Mouse (Mus musculus) forebrain, embryonic 14.5 days (tissue): ENCODE measurements around the gene Sipa1l3. TPM values are rescaled to one million over a fixed set of nuclear protein-coding genes. Genes with fewer than 3 reads are reported as not detected.

Experiments
- ATAC-seq: fragments of 200-750 bp; cut with Nextera tagmentation; 2 replicates; pipeline ENCODE4 v1.8.0; 2017; ENCODE audit warnings: mild to moderate bottlenecking, moderate library complexity
- DNase-seq: peaks from one replicate; pipeline ENCODE4 v3.0.0-alpha.2; 2015; ENCODE audit warnings: low spot score
- H3K27ac ChIP-seq: fragments of 300-500 bp; sonication (generic); 2 replicates; pipeline ENCODE4 v1.5.1; 2014; ENCODE audit warnings: low read depth, mild to moderate bottlenecking, control low read depth, low read length, moderate library complexity
- H3K27me3 ChIP-seq: fragments of 300-500 bp; sonication (generic); replicated peaks from 2 replicates; pipeline ENCODE4 v1.6.1; 2014; ENCODE audit warnings: low read length, control low read depth, mixed read lengths; ENCODE audit not compliant: control insufficient read depth, insufficient read depth
- H3K36me3 ChIP-seq: fragments of 300-500 bp; sonication (generic); 2 replicates; pipeline ENCODE4 v1.6.1; 2014; ENCODE audit warnings: low read length, control low read depth; ENCODE audit not compliant: control insufficient read depth, insufficient read depth
- H3K4me1 ChIP-seq: fragments of 300-500 bp; sonication (generic); 2 replicates; pipeline ENCODE4 v1.6.1; 2014; ENCODE audit warnings: antibody characterized with exemption, low read length, control low read depth; ENCODE audit not compliant: control insufficient read depth, insufficient read depth
- H3K4me2 ChIP-seq: fragments of 300-500 bp; sonication (generic); 2 replicates; pipeline ENCODE4 v1.6.1; 2014; ENCODE audit warnings: mild to moderate bottlenecking, control low read depth, low read length
- H3K4me3 ChIP-seq: fragments of 300-500 bp; sonication (generic); 2 replicates; pipeline ENCODE4 v1.5.1; 2014; ENCODE audit warnings: low read depth, low read length, control low read depth
- H3K9ac ChIP-seq: fragments of 300-500 bp; sonication (generic); 2 replicates; pipeline ENCODE4 v1.6.1; 2014; ENCODE audit warnings: mild to moderate bottlenecking, low read length, control low read depth, moderate library complexity
- H3K9me3 ChIP-seq: fragments of 300-500 bp; sonication (generic); replicated peaks from 2 replicates; pipeline ENCODE4 v1.6.1; 2016; ENCODE audit warnings: low read length, control low read depth, mixed read lengths; ENCODE audit not compliant: control insufficient read depth
- WGBS: fragments of 180-500 bp; shearing (Covaris S2); extraction: QIAGEN DNeasy Blood & Tissue Kit; methylation state at CpG from one replicate; pipeline ENCODE4 v1.1.7; 2014; 5-methylcytosine and 5-hydroxymethylcytosine counted together
- polyA plus RNA-seq: library from polyadenylated mRNA; unstranded; fragments of >200 nt; fragmentation: Nextera tagmentation; extraction: Ambion mirVana; gene quantifications from 2 replicates; pipeline ENCODE4 v1.2.1, GENCODE M21; 2014

Sipa1l3 gene
- polyA plus RNA-seq, 1 experiment from 2014 or later, result 6.2 TPM

DNA sequence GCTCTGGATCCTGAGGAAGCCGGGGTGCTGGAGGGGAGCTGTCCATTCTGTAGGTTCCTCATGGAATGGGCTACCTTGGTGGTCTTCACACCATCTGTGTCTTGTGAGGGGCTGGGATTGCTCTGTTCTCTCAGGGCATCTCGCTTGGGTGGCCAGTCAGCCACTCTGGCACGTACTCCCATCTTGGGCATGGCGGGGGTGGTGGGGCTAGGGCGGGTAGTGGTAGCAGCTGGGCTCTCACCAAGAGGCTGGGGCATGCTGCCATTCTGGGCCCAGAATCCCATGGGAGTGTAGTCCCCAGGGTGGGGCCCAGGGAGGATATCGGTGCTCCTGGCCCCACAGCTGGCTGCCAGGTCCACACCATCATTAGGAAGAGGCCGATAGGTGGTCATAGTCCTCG is 118.0 kb downstream of the Sipa1l3 start:
- 0 out of 2 replicates have a peak, but pooled peaks cover 2% of the 10 kb centered on the region for H3K9me3 ChIP-seq
- H3K4me2 ChIP-seq, result no peak overlapping the region
- H3K4me3 ChIP-seq, result no peak overlapping the region
- no peak overlapping the region for H3K27ac ChIP-seq
- no peak overlapping the region for H3K9ac ChIP-seq
- DNase-seq (no peak), ATAC-seq (no peak)
- peaks cover 34% of the 10 kb centered on the region for H3K36me3 ChIP-seq
- H3K27me3 ChIP-seq, result no peaks in the 10 kb centered on the region
- H3K4me1 ChIP-seq, result no peaks in the 10 kb centered on the region
- over 99% methylated on average over 8 of the region's 8 CpGs for WGBS

DNA sequence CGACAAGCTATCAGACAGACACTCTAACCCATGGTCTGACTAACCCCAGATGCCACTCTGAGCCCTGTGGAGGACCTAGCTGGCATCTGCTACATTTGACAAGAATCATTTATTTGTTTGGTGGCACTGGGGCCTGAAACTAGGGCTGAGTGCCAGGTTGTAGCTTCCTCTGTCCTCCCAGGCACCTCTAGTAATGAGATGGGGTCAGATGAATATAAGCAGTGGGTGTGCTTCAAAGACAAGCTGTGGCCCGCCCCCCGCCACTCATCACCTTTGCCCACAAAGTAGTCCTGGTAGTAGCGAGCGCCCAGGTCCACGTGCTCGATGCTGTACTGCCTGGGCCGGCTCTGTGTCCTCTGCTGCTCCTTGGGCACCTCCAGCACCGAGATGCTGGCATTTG is 119.4 kb downstream of the Sipa1l3 start:
- H3K27ac ChIP-seq, result no peak overlapping the region
- ATAC-seq (no peak), DNase-seq (no peak)
- no peaks in the 10 kb centered on the region for H3K4me1 ChIP-seq
- H3K9ac ChIP-seq, result no peak overlapping the region
- H3K9me3 ChIP-seq, result 0 out of 2 replicates have a peak, but pooled peaks cover 2% of the 10 kb centered on the region
- no peak overlapping the region for H3K4me2 ChIP-seq
- H3K36me3 ChIP-seq, result peaks cover 34% of the 10 kb centered on the region
- 88% methylated on average over 9 of the region's 9 CpGs for WGBS
- H3K27me3 ChIP-seq, result no peaks in the 10 kb centered on the region
- no peak overlapping the region for H3K4me3 ChIP-seq

DNA sequence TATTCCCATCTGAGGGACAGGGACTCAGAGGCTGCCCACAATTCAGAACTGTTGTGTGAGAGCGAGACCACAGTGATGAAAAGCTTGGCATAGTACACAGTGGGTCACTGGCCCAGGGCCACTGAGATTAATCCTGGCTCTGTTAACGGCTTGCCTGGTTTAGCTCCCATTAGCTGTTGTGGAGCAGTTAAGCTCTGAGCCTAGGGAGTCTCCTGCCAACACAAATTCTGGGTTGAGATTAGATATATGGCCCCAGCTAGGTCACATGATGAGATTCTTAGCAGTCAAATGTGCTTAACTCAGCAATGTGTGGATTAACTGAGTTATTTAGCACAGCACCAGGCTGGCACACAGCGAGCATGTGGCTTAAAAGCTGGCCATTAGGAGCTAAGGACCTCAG is 121.0 kb downstream of the Sipa1l3 start:
- H3K4me3 ChIP-seq, result no peak overlapping the region
- H3K9ac ChIP-seq, result no peak overlapping the region
- WGBS, result 67% methylated on average over 3 of the region's 3 CpGs
- no peaks in the 10 kb centered on the region for H3K4me1 ChIP-seq
- H3K4me2 ChIP-seq, result no peak overlapping the region
- no peaks in the 10 kb centered on the region for H3K9me3 ChIP-seq
- peak; percentile 19 for DNase-seq
- H3K27ac ChIP-seq, result no peak overlapping the region
- no peaks in the 10 kb centered on the region for H3K27me3 ChIP-seq
- H3K36me3 ChIP-seq, result peaks cover 34% of the 10 kb centered on the region
- ATAC-seq, result no peak

DNA sequence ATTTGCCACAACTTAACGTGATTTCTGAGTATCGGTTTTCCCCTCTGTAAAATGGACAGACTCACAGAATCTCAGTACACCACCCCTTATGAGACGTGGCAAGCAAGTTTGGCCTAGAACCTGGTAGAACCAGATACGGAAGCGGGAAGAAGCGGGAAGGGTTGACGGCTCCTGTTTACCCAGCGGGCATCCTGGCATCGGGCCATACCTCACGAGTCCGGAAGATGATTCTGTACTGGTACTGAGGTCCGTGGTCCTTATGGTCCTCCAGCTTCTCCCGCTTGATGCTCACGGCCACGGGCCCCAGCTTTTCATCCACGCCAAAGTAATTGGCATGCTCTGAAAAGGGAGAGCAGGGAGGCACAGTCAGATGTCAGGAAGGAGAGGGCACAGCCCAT is 121.5 kb downstream of the Sipa1l3 start:
- Histone ChIP-seq H3K4me1 (peaks cover 5% of the 10 kb centered on the region; the same call in 1 of the 2 replicates), H3K9me3 (no peaks in the 10 kb centered on the region), H3K4me3 (no peak overlapping the region), H3K36me3 (peaks cover 34% of the 10 kb centered on the region), H3K4me2 (no peak overlapping the region), H3K27me3 (no peaks in the 10 kb centered on the region), H3K9ac (no peak overlapping the region), H3K27ac (no peak overlapping the region)
- ATAC-seq (no peak), DNase-seq (no peak)
- WGBS, result 88% methylated on average over 16 of the region's 16 CpGs

DNA sequence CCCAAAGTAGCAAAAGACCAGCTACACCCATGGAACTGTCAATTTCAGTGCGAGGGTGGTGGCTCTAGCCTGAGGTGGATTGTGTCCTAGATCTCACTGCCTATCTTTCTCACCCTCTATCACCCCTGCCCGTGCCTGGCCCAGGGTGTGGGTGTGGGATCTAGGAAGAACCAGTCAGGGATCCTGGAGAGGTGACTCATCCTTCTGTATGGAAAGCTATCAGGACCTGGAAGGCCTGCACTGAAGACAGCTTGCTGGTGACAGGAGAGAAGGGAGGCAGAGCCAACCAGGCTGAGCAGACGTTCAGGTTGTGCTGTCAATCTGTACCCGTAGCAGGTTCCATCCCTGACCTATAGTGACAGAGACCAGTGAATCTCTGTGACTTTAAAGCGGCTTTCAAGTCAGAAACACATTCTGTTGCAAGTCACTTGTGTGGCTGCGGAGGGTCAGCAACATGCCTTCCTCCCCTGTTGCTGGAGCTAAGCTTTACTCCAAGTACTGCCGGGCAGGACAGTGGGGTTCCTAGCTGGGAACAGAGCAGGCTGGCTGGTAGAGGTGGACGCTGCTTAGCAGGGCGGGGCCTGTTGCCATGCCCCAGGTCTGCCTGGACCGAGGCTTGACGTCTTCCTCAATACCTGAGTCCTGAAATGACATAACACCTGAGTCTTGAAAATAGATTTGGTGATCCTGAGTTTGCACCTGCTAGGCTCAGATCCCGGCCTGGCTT is 122.1 kb downstream of the Sipa1l3 start:
- no peaks in the 10 kb centered on the region for H3K9me3 ChIP-seq
- no peak for ATAC-seq
- peaks cover 8% of the 10 kb centered on the region for H3K4me1 ChIP-seq
- DNase-seq, result no peak
- no peak overlapping the region for H3K27ac ChIP-seq
- WGBS, result 90% methylated on average over 12 of the region's 12 CpGs
- peaks cover 34% of the 10 kb centered on the region for H3K36me3 ChIP-seq
- H3K27me3 ChIP-seq, result no peaks in the 10 kb centered on the region
- H3K9ac ChIP-seq, result no peak overlapping the region
- no peak overlapping the region for H3K4me2 ChIP-seq
- H3K4me3 ChIP-seq, result no peak overlapping the region

DNA sequence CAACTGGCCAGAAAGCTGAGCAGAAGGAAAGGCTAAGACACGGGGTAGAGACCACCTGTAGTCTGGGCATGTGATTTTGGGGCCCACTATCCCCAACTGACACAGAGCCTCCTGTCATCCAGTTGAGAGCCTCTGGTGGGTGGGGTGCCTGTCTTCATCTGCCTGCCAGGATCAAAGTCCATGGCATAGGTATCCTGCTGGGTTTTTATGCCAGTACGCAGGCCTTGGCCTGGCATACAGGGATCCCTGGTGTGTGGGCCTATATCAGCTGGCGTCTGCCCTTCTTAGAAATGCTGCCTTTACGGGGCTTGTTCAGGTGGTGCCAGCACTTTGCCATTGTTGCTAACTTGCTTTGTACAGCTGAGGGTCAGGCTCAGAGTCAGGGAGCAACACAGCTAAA is 123.3 kb downstream of the Sipa1l3 start:
- no peak overlapping the region for H3K9ac ChIP-seq
- no peak overlapping the region for H3K27ac ChIP-seq
- no peak overlapping the region for H3K4me2 ChIP-seq
- ATAC-seq (no peak), DNase-seq (no peak)
- peaks cover 29% of the 10 kb centered on the region for H3K36me3 ChIP-seq
- H3K9me3 ChIP-seq, result no peaks in the 10 kb centered on the region
- H3K4me1 ChIP-seq, result peaks cover 12% of the 10 kb centered on the region
- no peaks in the 10 kb centered on the region for H3K27me3 ChIP-seq
- 69% methylated on average over 4 of the region's 4 CpGs for WGBS
- H3K4me3 ChIP-seq, result no peak overlapping the region

DNA sequence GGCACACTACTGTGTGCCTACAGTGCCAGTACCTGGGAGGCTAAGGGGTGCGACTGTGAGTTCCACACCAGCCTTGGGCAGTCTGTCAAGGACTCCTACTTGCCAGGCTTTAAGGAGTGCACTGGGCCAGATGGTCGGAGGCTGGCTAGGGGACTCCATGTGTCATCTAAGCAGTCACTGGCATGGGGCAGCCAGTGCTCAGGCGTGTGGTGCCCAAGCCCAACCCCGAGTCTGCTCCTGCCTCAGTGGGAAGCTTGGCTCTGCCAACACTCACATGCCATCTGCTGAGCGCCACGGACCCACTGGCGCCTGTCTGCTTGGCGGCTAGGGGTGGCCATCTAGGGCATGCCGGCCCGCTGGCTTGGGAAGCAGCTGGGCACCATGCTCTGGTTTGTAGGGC is 125.1 kb downstream of the Sipa1l3 start:
- Histone ChIP-seq H3K9me3 (no peaks in the 10 kb centered on the region), H3K4me1 (peaks cover 12% of the 10 kb centered on the region), H3K27ac (peak overlapping the region; percentile 33; the same call in 1 of the 2 replicates), H3K4me3 (no peak overlapping the region), H3K27me3 (no peaks in the 10 kb centered on the region), H3K9ac (no peak overlapping the region), H3K36me3 (peaks cover 12% of the 10 kb centered on the region), H3K4me2 (no peak overlapping the region)
- ATAC-seq (no peak), DNase-seq (peak; percentile 26)
- 81% methylated on average over 10 of the region's 10 CpGs for WGBS

DNA sequence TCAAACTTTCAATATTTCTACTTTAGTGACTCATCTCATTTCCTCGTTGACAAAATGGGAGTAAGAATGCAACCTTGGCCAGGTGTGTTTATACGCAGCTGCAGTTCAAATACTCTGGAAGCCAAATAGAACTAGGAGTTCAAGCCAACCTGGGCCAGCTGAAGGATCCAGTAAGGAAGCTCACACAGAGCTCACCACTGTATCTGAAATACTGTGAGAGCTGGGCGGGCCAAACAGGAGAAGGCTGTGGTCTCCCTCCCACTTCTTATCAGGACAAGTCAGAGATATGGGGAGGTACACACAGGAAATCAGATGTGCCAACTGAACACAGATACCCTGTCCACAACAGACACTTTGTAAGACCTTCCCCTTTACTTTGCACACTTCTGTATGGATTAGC is 125.6 kb downstream of the Sipa1l3 start:
- H3K36me3 ChIP-seq, result peaks cover 12% of the 10 kb centered on the region
- H3K4me1 ChIP-seq, result peaks cover 12% of the 10 kb centered on the region
- WGBS, result 91% methylated on average over 3 of the region's 3 CpGs
- ATAC-seq, result no peak
- H3K27ac ChIP-seq, result peak overlapping the region; percentile 71; the same call in 1 of the 2 replicates
- H3K9me3 ChIP-seq, result no peaks in the 10 kb centered on the region
- no peak for DNase-seq
- no peaks in the 10 kb centered on the region for H3K27me3 ChIP-seq
- no peak overlapping the region for H3K4me3 ChIP-seq
- H3K4me2 ChIP-seq, result no peak overlapping the region
- no peak overlapping the region for H3K9ac ChIP-seq

DNA sequence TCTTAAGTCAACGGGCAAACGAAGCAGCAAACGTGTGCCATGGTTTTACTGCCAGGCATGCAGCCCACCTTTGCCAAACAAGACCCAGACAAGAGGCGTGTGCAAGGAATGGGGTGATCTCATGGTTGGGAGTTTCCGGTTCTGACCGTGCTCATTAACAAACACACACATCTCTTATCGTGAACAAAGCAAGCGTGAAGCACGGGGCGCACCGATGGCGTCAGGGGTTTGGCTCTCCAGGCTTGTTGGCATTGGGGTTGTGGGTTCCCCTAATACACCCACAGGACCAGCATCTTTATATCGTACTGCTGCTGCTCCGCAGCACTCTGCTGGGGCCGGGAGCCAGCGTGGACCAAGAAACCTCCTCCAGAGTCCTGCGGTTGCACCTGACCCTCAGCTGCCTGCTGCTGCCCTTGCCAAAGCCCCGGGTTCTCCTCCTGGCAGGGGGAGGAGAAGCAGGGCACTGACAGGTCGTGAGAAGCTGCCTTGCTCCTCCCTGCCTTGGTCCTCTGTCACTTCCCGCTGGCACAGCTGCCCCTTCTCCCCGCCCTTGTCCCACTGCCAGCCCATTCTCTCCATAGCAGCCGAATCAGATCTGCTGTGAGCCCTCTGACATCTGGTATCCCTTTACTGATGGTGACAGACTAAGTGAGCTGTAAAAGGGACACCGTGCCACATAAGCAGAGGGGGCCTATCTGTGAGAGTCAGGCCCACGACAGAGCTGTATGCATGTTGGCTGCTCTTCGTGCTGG is 126.5 kb downstream of the Sipa1l3 start:
- Histone ChIP-seq H3K4me2 (0 out of 2 replicates have a peak overlapping the region, but pooled peaks have one; percentile 14), H3K4me3 (no peak overlapping the region), H3K9ac (peak overlapping the region; percentile 46), H3K27me3 (no peaks in the 10 kb centered on the region), H3K27ac (peak overlapping the region; percentile 71), H3K4me1 (peaks cover 12% of the 10 kb centered on the region), H3K9me3 (no peaks in the 10 kb centered on the region), H3K36me3 (peaks cover 13% of the 10 kb centered on the region)
- peak; percentile 77 for DNase-seq
- peak; percentile 59 for ATAC-seq
- 55% methylated on average over 25 of the region's 25 CpGs for WGBS
